9 mouse cellular contexts compared by ENCODE assay signal in the genomic region with DNA sequence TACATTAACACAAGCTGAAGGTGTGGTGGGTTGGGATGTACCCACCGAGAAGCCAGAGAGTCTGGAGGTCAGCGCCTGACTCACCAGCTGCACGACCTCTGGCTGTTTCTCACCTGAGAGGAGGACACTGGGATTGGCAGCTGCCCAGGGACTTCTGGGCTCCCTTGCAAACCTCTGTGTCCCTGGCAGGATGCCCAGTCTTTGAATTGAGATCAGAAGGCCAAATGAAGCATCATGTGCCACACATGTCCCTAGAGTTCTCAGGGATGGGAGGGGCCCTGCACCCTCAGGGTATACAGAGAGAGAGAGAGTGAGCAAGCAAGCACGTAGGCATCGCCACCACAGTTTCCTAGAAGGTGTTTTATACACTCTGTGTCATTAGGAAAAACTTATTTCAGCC. TPM values are rescaled to one million over a fixed set of nuclear protein-coding genes. Genes with fewer than 3 reads are reported as not detected.
DNase-seq lines count a peak whose midpoint lies in the region; ATAC-seq and TF ChIP-seq lines count a peak whose summit lies in the region.
"Had no signal": no experiment of that assay in that cellular context is flagged by ENCODE, and none has a peak within 500 bp of the region (broad histone marks: within the 10 kb centered on the region; RNA-seq: fewer than 3 reads in every experiment).

No protein-coding gene starts in this region.

- H3K4me3 ChIP-seq in heart, embryonic 11.5 days (ENCODE audit: low read depth, low read length): no peak overlapping the region
- H3K4me3 ChIP-seq in MEL (ENCODE audit: control insufficient read depth in 1 of 2, insufficient read depth in 1 of 2, low read depth in 2 of 2, low read length in 2 of 2): no peak overlapping the region
- H3K4me3 ChIP-seq: hindbrain, embryonic 15.5 days had no signal

- peaks cover 3% of the 10 kb centered on the region for H3K36me3 ChIP-seq in heart, embryonic 11.5 days (ENCODE audit: control insufficient read depth, insufficient read depth, low read length)
- peaks cover 2 to 10% of the 10 kb centered on the region in 2 experiments for H3K36me3 ChIP-seq in MEL (ENCODE audit: control insufficient read depth in 1 of 2, insufficient read depth in 2 of 2, low read length in 2 of 2)

- no peak for TF ChIP-seq POLR2A in MEL (IDR thresholded peaks at IDR 0.05; ENCODE audit: control insufficient read depth in 1 of 2, insufficient read depth in 1 of 2, low read depth in 1 of 2, low read length in 2 of 2, poor library complexity in 1 of 2)

- no peak overlapping the region for H3K9ac ChIP-seq in heart, embryonic 11.5 days (ENCODE audit: low read depth, low read length)
- H3K9ac ChIP-seq in MEL (ENCODE audit: control insufficient read depth, low read depth, low read length, poor library complexity, severe bottlenecking): no peak overlapping the region
- H3K9ac ChIP-seq: hindbrain, embryonic 15.5 days had no signal

- 85% methylated on average over 5 of the region's 5 CpGs for WGBS in heart, embryonic 11.5 days (ENCODE audit: insufficient replicate concordance)

- no peak for TF ChIP-seq CTCF in MEL (IDR thresholded peaks at IDR 0.05 in 2 of 3, conservative IDR thresholded peaks at IDR 0.05 in 1 of 3; ENCODE audit: control insufficient read depth in 1 of 3, insufficient read depth in 1 of 3, low read depth in 2 of 3, low read length in 3 of 3, poor library complexity in 1 of 3, severe bottlenecking in 1 of 3)

- no peak overlapping the region for H3K27ac ChIP-seq in heart, embryonic 11.5 days (ENCODE audit: low read depth, low read length)
- H3K27ac ChIP-seq in MEL (ENCODE audit: control insufficient read depth, low read depth, low read length): no peak overlapping the region
- H3K27ac ChIP-seq: hindbrain, embryonic 15.5 days had no signal

- no peak for ATAC-seq in heart, embryonic 11.5 days (replicated peaks; ENCODE audit: insufficient number of reproducible peaks, low FRiP score, low TSS enrichment)

- peaks cover 11% of the 10 kb centered on the region for H3K4me1 ChIP-seq in heart, embryonic 11.5 days (ENCODE audit: control insufficient read depth, insufficient read depth, low read length)
- peaks cover 0 to 3% of the 10 kb centered on the region in 2 experiments; a peak in 2 of 4 replicates for H3K4me1 ChIP-seq in MEL (ENCODE audit: control insufficient read depth in 1 of 2, insufficient read depth in 2 of 2, low read length in 2 of 2)
- H3K4me1 ChIP-seq: hindbrain, embryonic 15.5 days had no signal

- peaks cover 3% of the 10 kb centered on the region; the same call in 1 of the 2 replicates for H3K79me2 ChIP-seq in MEL (ENCODE audit: control insufficient read depth, insufficient read depth, low read length, poor library complexity)

- no peak overlapping the region for H3K4me2 ChIP-seq in heart, embryonic 11.5 days
- H3K4me2 ChIP-seq: hindbrain, embryonic 15.5 days had no signal

- peak; percentile 98 for DNase-seq in heart, adult 11 months
- peak; percentile 57 for DNase-seq in MEL (ENCODE audit: low read depth, low spot score)
- peak; percentile 23 for DNase-seq in gastrocnemius, postnatal 10 days
- DNase-seq in kidney, postnatal 14 days: peak; percentile 94
- DNase-seq in left cerebral cortex, adult 18-20 months (ENCODE audit: low spot score in 2 of 2): no peak
- DNase-seq in layer of hippocampus, adult 9-10 months (ENCODE audit: low spot score): no peak
- no peak for DNase-seq in neural tube, embryonic 10.5 days (ENCODE audit: extremely low spot score, low spot score)

- TF ChIP-seq EP300 in MEL (IDR thresholded peaks at IDR 0.05; ENCODE audit: low read depth in 1 of 2, low read length in 2 of 2): no peak

- H3K9me3 ChIP-seq in heart, embryonic 11.5 days (replicated peaks; ENCODE audit: control insufficient read depth, low read length): no peaks in the 10 kb centered on the region
- no peaks in the 10 kb centered on the region for H3K9me3 ChIP-seq in MEL (replicated peaks; ENCODE audit: insufficient read depth, low read length)
- H3K9me3 ChIP-seq: hindbrain, embryonic 15.5 days had no signal

- no peaks in the 10 kb centered on the region for H3K27me3 ChIP-seq in heart, embryonic 11.5 days (ENCODE audit: control insufficient read depth, insufficient read depth, low read length)
- no peaks in the 10 kb centered on the region for H3K27me3 ChIP-seq in MEL (ENCODE audit: control insufficient read depth in 1 of 2, insufficient read depth in 2 of 2, low read length in 2 of 2)
- H3K27me3 ChIP-seq: hindbrain, embryonic 15.5 days had no signal

- no peak for TF ChIP-seq RAD21 in MEL (IDR thresholded peaks at IDR 0.05; ENCODE audit: low read depth, low read length)

TF ChIP-seq in MEL, 35 proteins besides CTCF, POLR2A, EP300 and RAD21:
- TF ChIP-seq GATA1 (IDR thresholded peaks at IDR 0.05; ENCODE audit: low read depth, low read length) (no peak), ELF1 (IDR thresholded peaks at IDR 0.05; ENCODE audit: low read depth, low read length) (no peak), USF1 (IDR thresholded peaks at IDR 0.05; ENCODE audit: low read depth, low read length) (no peak), POLR2AphosphoS2 (IDR thresholded peaks at IDR 0.05; ENCODE audit: low read length) (no peak), POLR2AphosphoS5 (IDR thresholded peaks at IDR 0.05; ENCODE audit: borderline replicate concordance, low read depth, low read length) (no peak), CHD2 (IDR thresholded peaks at IDR 0.05; ENCODE audit: low read length) (no peak), NELFE (IDR thresholded peaks at IDR 0.05; ENCODE audit: low read depth, low read length) (no peak), ZNF384 (IDR thresholded peaks at IDR 0.05; ENCODE audit: low read depth, low read length) (no peak), SIN3A (IDR thresholded peaks at IDR 0.05; ENCODE audit: low read length) (no peak), USF2 (IDR thresholded peaks at IDR 0.05; ENCODE audit: borderline replicate concordance in 1 of 2, insufficient read depth in 1 of 2, low read depth in 1 of 2, low read length in 2 of 2) (no peak), E2F4 (IDR thresholded peaks at IDR 0.05; ENCODE audit: borderline replicate concordance, low read depth, low read length) (no peak), HCFC1 (IDR thresholded peaks at IDR 0.05; ENCODE audit: low read depth, low read length) (no peak), RCOR1 (IDR thresholded peaks at IDR 0.05; ENCODE audit: low read depth, low read length) (no peak)

RNA-seq across cellular contexts. Expression of a gene that starts 9.0 kb away (rescaled TPM):
- 114 and 115 TPM in 2 replicates for polyA plus RNA-seq in heart, embryonic 11.5 days (2014; fragmentation: Nextera tagmentation; extraction: Ambion mirVana)
- total RNA-seq in MEL (2012; rRNA removed): 136 and 161 TPM in 2 replicates
- polyA plus RNA-seq in MEL (2012; ENCODE audit: insufficient read depth in 1 of 2, insufficient read length in 2 of 2, low read depth in 1 of 2, low replicate concordance in 2 of 2, missing spikeins in 1 of 2): 100 to 1,000 TPM; 213 to 835 TPM
- 10 to 100 TPM; 64.5 to 79.8 TPM for total RNA-seq in gastrocnemius, postnatal 10 days (2021)
- 10 to 100 TPM; 75.9 to 77.8 TPM for total RNA-seq in left cerebral cortex, adult 18-20 months (2021)

RNA-seq across cellular contexts. Expression of a gene that starts 9.3 kb away (rescaled TPM):
- polyA plus RNA-seq in heart, embryonic 11.5 days (2014; fragmentation: Nextera tagmentation; extraction: Ambion mirVana): 16.7 and 20.8 TPM in 2 replicates
- total RNA-seq in MEL (2012; rRNA removed): 14.1 and 16.8 TPM in 2 replicates
- 10 to 100 TPM in 1 of 2 experiments, not detected in 1; 20.3 TPM for polyA plus RNA-seq in MEL (2012; ENCODE audit: insufficient read depth in 1 of 2, insufficient read length in 2 of 2, low read depth in 1 of 2, low replicate concordance in 2 of 2, missing spikeins in 1 of 2)
- 1 to 10 TPM; 5.9 to 6.3 TPM for total RNA-seq in gastrocnemius, postnatal 10 days (2021)
- 1 to 10 TPM; 5.7 to 6.8 TPM for total RNA-seq in left cerebral cortex, adult 18-20 months (2021)

RNA-seq across cellular contexts. Expression of a gene that starts 52.2 kb away (rescaled TPM):
- 0.10 TPM in 1 of 2 replicates, not detected in the other for polyA plus RNA-seq in heart, embryonic 11.5 days (2014; fragmentation: Nextera tagmentation; extraction: Ambion mirVana)
- not detected in 2 replicates for total RNA-seq in MEL (2012; rRNA removed)
- not detected for polyA plus RNA-seq in MEL (2012; ENCODE audit: insufficient read depth in 1 of 2, insufficient read length in 2 of 2, low read depth in 1 of 2, low replicate concordance in 2 of 2, missing spikeins in 1 of 2)
- total RNA-seq in gastrocnemius, postnatal 10 days (2021): not detected
- total RNA-seq in left cerebral cortex, adult 18-20 months (2021): 10 to 100 TPM in 1 of 2 experiments, 1 to 10 TPM in 1; 9.8 to 11.1 TPM
- polyA plus RNA-seq: hindbrain, embryonic 15.5 days had no signal

Comparison
In these comparisons a context has a peak if more than half of its experiments do, and no peak if none do; other contexts are left out.
1. DNase-seq: peak in heart, adult 11 months (single experiment), MEL (single experiment), gastrocnemius, postnatal 10 days (single experiment) and kidney, postnatal 14 days (single experiment); none in left cerebral cortex, adult 18-20 months (0 of 2), layer of hippocampus, adult 9-10 months (single experiment) and neural tube, embryonic 10.5 days (single experiment).
2. RNA of a gene that starts 52.2 kb away (total RNA-seq): 9.8 to 11.1 TPM in left cerebral cortex, adult 18-20 months; not detected in gastrocnemius, postnatal 10 days and not detected in MEL; every median in the first group is over 10 times any median in the second.